Comparison of ENCODE assay signal across 8 mouse cellular contexts in the genomic region with DNA sequence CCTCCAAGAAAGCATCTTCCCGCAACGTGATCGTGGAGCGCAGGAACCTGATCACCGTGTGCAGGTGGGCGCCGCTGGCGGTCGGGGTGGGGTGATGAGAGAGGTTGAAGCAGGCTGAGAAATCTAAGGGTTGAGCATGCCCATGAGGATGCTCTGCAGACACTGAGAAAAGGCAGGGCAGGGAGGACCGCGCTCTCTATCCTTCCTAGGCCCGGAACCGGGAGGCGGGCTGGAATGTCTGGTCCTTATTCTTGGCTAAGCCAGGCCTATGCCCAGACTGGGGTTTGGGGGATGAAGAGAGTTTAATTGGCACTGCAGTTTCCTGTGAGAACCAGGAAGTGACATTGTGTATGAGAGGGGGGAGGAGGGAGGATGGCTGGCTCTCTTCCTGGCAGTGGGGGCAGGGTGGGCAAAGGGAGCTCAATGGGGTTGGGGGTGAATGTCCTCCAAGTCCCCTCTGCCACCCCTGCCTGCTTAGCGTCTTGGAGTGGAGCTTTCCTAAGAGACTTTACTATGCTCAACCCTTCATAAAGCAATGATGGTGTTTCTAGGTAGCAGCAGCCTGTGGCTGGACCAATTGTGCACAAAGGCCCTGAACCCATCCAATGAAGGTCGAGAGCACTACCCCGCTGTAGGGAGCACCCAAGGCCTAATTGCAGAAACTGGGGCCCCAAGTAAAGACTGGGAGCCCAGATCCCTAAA. TPM values are rescaled to one million over a fixed set of nuclear protein-coding genes. Genes with fewer than 3 reads are reported as not detected.
DNase-seq lines count a peak whose midpoint lies in the region; ATAC-seq and TF ChIP-seq lines count a peak whose summit lies in the region.

No protein-coding gene starts in this region.

- no peaks in the 10 kb centered on the region for H3K27me3 ChIP-seq in liver, adult 2 months (ENCODE audit: control insufficient read depth, insufficient read depth, low read length)
- H3K27me3 ChIP-seq in embryonic facial prominence, embryonic 15.5 days, result peaks cover 33% of the 10 kb centered on the region
- no peaks in the 10 kb centered on the region for H3K27me3 ChIP-seq in myocyte (ENCODE audit: control insufficient read depth, insufficient read depth, insufficient read length)

- WGBS in liver, adult 2 months, result 19% methylated on average over 17 of the region's 17 CpGs
- WGBS in embryonic facial prominence, embryonic 15.5 days, result 5% methylated on average over 17 of the region's 17 CpGs

- peak overlapping the region; percentile 0; the same call in 1 of the 2 replicates for H3K4me3 ChIP-seq in liver, adult 2 months (ENCODE audit: insufficient read depth, low read depth, low read length)
- peak overlapping the region; percentile 46 for H3K4me3 ChIP-seq in embryonic facial prominence, embryonic 15.5 days (replicated peaks)
- H3K4me3 ChIP-seq in myocyte, result peak overlapping the region; percentile 1

- TF ChIP-seq POLR2A in liver, adult 2 months (IDR thresholded peaks at IDR 0.05; ENCODE audit: extremely low read depth, insufficient read depth, low read length), result no peak
- no peak for TF ChIP-seq POLR2A in brain, embryonic 14.5 days (IDR thresholded peaks at IDR 0.05; ENCODE audit: borderline replicate concordance, extremely low read depth, insufficient read depth, insufficient read length, poor library complexity, severe bottlenecking)
- no peak for TF ChIP-seq POLR2A in myocyte (IDR thresholded peaks at IDR 0.05; ENCODE audit: insufficient read length, low read depth)

- ATAC-seq in embryonic facial prominence, embryonic 15.5 days (ENCODE audit: insufficient number of reproducible peaks, low FRiP score, low TSS enrichment, low read depth), result no peak

- H3K9ac ChIP-seq in liver, adult 2 months (ENCODE audit: low read depth, low read length), result 0 out of 2 replicates have a peak overlapping the region, but pooled peaks have one; percentile 3
- H3K9ac ChIP-seq in embryonic facial prominence, embryonic 15.5 days, result no peak overlapping the region

- peak overlapping the region; percentile 91 for H3K4me2 ChIP-seq in embryonic facial prominence, embryonic 15.5 days (replicated peaks)
- H3K4me2 ChIP-seq in myocyte (ENCODE audit: low read depth), result peak overlapping the region; percentile 64

- H3K9me3 ChIP-seq in embryonic facial prominence, embryonic 15.5 days (replicated peaks), result no peaks in the 10 kb centered on the region

- no peaks in the 10 kb centered on the region for H3K79me2 ChIP-seq in liver, adult 2 months (ENCODE audit: control insufficient read depth, insufficient read depth, low read length)
- H3K79me2 ChIP-seq in myocyte (ENCODE audit: control insufficient read depth, insufficient read depth), result no peaks in the 10 kb centered on the region

- no peak for TF ChIP-seq CTCF in liver, adult 2 months (IDR thresholded peaks at IDR 0.05; ENCODE audit: low read depth, low read length)
- TF ChIP-seq CTCF in brain, embryonic 14.5 days (IDR thresholded peaks at IDR 0.05; ENCODE audit: borderline replicate concordance, extremely low read depth, insufficient read depth, insufficient read length), result no peak

- no peak for DNase-seq in liver, adult 2 months (ENCODE audit: extremely low read depth, low read depth, low spot score)
- no peak for DNase-seq in liver
- peak; percentile 87 for DNase-seq in brain, embryonic 14.5 days (ENCODE audit: low read depth)
- peak; percentile 37 for DNase-seq in layer of hippocampus, adult 9-11 months
- no peak for DNase-seq in urinary bladder, postnatal 4 days (ENCODE audit: low spot score in 2 of 2)
- DNase-seq in lung, postnatal 4 days, result no peak

- H3ac ChIP-seq in myocyte (ENCODE audit: control insufficient read depth, insufficient read length), result no peak overlapping the region

- no peaks in the 10 kb centered on the region for H3K36me3 ChIP-seq in liver, adult 2 months (ENCODE audit: control insufficient read depth, insufficient read depth, low read length)
- no peaks in the 10 kb centered on the region for H3K36me3 ChIP-seq in embryonic facial prominence, embryonic 15.5 days
- no peaks in the 10 kb centered on the region for H3K36me3 ChIP-seq in myocyte (ENCODE audit: control insufficient read depth, insufficient read depth)

- H3K27ac ChIP-seq in liver, adult 2 months (replicated peaks; ENCODE audit: insufficient read depth, low read depth, low read length), result no peak overlapping the region
- H3K27ac ChIP-seq in embryonic facial prominence, embryonic 15.5 days (replicated peaks), result no peak overlapping the region

- peaks cover 5% of the 10 kb centered on the region for H3K4me1 ChIP-seq in liver, adult 2 months (ENCODE audit: control insufficient read depth, insufficient read depth, low read length)
- H3K4me1 ChIP-seq in embryonic facial prominence, embryonic 15.5 days, result peaks cover 23% of the 10 kb centered on the region

TF ChIP-seq in myocyte, 11 proteins besides CTCF, POLR2A, EP300 and RAD21:
- no peak for TF ChIP-seq REST (IDR thresholded peaks at IDR 0.05; ENCODE audit: insufficient read depth, insufficient read length)
- TF ChIP-seq CEBPB (IDR thresholded peaks at IDR 0.05; ENCODE audit: insufficient read depth, poor library complexity, severe bottlenecking), result no peak
- TF ChIP-seq USF1 (IDR thresholded peaks at IDR 0.05; ENCODE audit: low read depth), result no peak
- no peak for TF ChIP-seq POLR2AphosphoS2 (IDR thresholded peaks at IDR 0.05; ENCODE audit: insufficient read length, low read depth)
- no peak for TF ChIP-seq TCF12 (IDR thresholded peaks at IDR 0.05; ENCODE audit: insufficient read depth, poor library complexity, severe bottlenecking)
- TF ChIP-seq TCF3 (IDR thresholded peaks at IDR 0.05; ENCODE audit: insufficient read length, low read depth), result no peak
- no peak for TF ChIP-seq E2F4 (IDR thresholded peaks at IDR 0.05; ENCODE audit: insufficient read depth)
- TF ChIP-seq MYOD1 (IDR thresholded peaks at IDR 0.05; ENCODE audit: control insufficient read depth in 1 of 3, insufficient read length in 2 of 3, low read depth in 2 of 3), result no peak
- TF ChIP-seq MAX (IDR thresholded peaks at IDR 0.05; ENCODE audit: low read depth), result no peak
- no peak for TF ChIP-seq MYOG (IDR thresholded peaks at IDR 0.05; ENCODE audit: control insufficient read depth in 1 of 3, insufficient read depth in 1 of 3, insufficient read length in 2 of 3, low read depth in 2 of 3)
- TF ChIP-seq SRF (IDR thresholded peaks at IDR 0.05; ENCODE audit: control insufficient read depth, insufficient read length, low read depth), result no peak

RNA-seq across cellular contexts. Expression of a gene that starts 0.7 kb away (rescaled TPM):
- total RNA-seq in liver, adult 2 months (2014; rRNA removed), result 1.0 and 2.5 TPM in 2 replicates
- polyA plus RNA-seq in liver, adult 2 months (2012; rRNA removed), result 1.2 and 2.1 TPM in 2 replicates
- polyA plus RNA-seq in brain, embryonic 14.5 days (2012; rRNA removed), result 292 and 306 TPM in 2 replicates
- polyA plus RNA-seq in embryonic facial prominence, embryonic 15.5 days (2015; fragmentation: Nextera tagmentation; extraction: Ambion mirVana), result 7.5 and 8.3 TPM in 2 replicates
- polyA plus RNA-seq in myocyte (2012; fragmentation: generic; extraction: Trizol), result 10.3 TPM

RNA-seq across cellular contexts. Expression of a gene that starts 13.9 kb away (rescaled TPM):
- 181 and 243 TPM in 2 replicates for total RNA-seq in liver, adult 2 months (2014; rRNA removed)
- 1,099 and 1,182 TPM in 2 replicates for polyA plus RNA-seq in liver, adult 2 months (2012; rRNA removed)
- polyA plus RNA-seq in brain, embryonic 14.5 days (2012; rRNA removed), result 122 and 129 TPM in 2 replicates
- 197 and 199 TPM in 2 replicates for polyA plus RNA-seq in embryonic facial prominence, embryonic 15.5 days (2015; fragmentation: Nextera tagmentation; extraction: Ambion mirVana)
- polyA plus RNA-seq in myocyte (2012; fragmentation: generic; extraction: Trizol), result 274 TPM

RNA-seq across cellular contexts. Expression of a gene that starts 27.9 kb away (rescaled TPM):
- 0.07 and 0.65 TPM in 2 replicates for total RNA-seq in liver, adult 2 months (2014; rRNA removed)
- 0.07 and 0.10 TPM in 2 replicates for polyA plus RNA-seq in liver, adult 2 months (2012; rRNA removed)
- polyA plus RNA-seq in brain, embryonic 14.5 days (2012; rRNA removed), result 1.3 and 2.6 TPM in 2 replicates
- 5.0 and 5.2 TPM in 2 replicates for polyA plus RNA-seq in embryonic facial prominence, embryonic 15.5 days (2015; fragmentation: Nextera tagmentation; extraction: Ambion mirVana)
- polyA plus RNA-seq in myocyte (2012; fragmentation: generic; extraction: Trizol), result not detected

RNA-seq across cellular contexts. Expression of a gene that starts 36.2 kb away (rescaled TPM):
- 53.7 and 88.7 TPM in 2 replicates for total RNA-seq in liver, adult 2 months (2014; rRNA removed)
- polyA plus RNA-seq in liver, adult 2 months (2012; rRNA removed), result 155 and 176 TPM in 2 replicates
- polyA plus RNA-seq in brain, embryonic 14.5 days (2012; rRNA removed), result 33.2 and 53.0 TPM in 2 replicates
- polyA plus RNA-seq in embryonic facial prominence, embryonic 15.5 days (2015; fragmentation: Nextera tagmentation; extraction: Ambion mirVana), result 196 and 199 TPM in 2 replicates
- 174 TPM for polyA plus RNA-seq in myocyte (2012; fragmentation: generic; extraction: Trizol)

RNA-seq across cellular contexts. Expression of a gene that starts 53.6 kb away (rescaled TPM):
- total RNA-seq in liver, adult 2 months (2014; rRNA removed), result 0.81 and 1.0 TPM in 2 replicates
- 1.4 and 1.8 TPM in 2 replicates for polyA plus RNA-seq in liver, adult 2 months (2012; rRNA removed)
- 221 and 276 TPM in 2 replicates for polyA plus RNA-seq in brain, embryonic 14.5 days (2012; rRNA removed)
- polyA plus RNA-seq in embryonic facial prominence, embryonic 15.5 days (2015; fragmentation: Nextera tagmentation; extraction: Ambion mirVana), result 8.5 and 9.7 TPM in 2 replicates
- polyA plus RNA-seq in myocyte (2012; fragmentation: generic; extraction: Trizol), result 162 TPM

Comparison
In these comparisons a context has a peak if more than half of its experiments do, and no peak if none do; other contexts are left out.
1. DNase-seq: peak in brain, embryonic 14.5 days (single experiment) and layer of hippocampus, adult 9-11 months (single experiment); none in liver, adult 2 months (single experiment), liver (single experiment), urinary bladder, postnatal 4 days (0 of 2) and lung, postnatal 4 days (0 of 2).
2. RNA of a gene that starts 0.7 kb away (polyA plus RNA-seq): 292 to 306 TPM in brain, embryonic 14.5 days; 10.3 TPM in myocyte (single experiment), 7.5 to 8.3 TPM in embryonic facial prominence, embryonic 15.5 days and 1.2 to 2.1 TPM in liver, adult 2 months; every median in the first group is over 10 times any median in the second.
3. Peak in every context shown above with its lines, with median percentiles within 50 percentile points of each other: H3K4me3 ChIP-seq.